Mouse (Mus musculus) C2C12 (cell line): ENCODE results near the gene Rdh8. TPM values are rescaled to one million over a fixed set of nuclear protein-coding genes. Genes with fewer than 3 reads are reported as not detected.

Source experiments
- H3K27me3 ChIP-seq: one replicate; pipeline ENCODE4 v1.6.1; 2011; ENCODE audit not compliant: control insufficient read depth, insufficient read depth, insufficient read length
- H3K36me3 ChIP-seq: one replicate; pipeline ENCODE4 v1.6.1; 2011; ENCODE audit not compliant: control insufficient read depth, insufficient read depth
- H3K4me3 ChIP-seq: one replicate; pipeline ENCODE4 v1.5.1; 2011; ENCODE audit warnings: mild to moderate bottlenecking, control low read depth; ENCODE audit not compliant: poor library complexity, insufficient read depth, severe bottlenecking
- H3K79me2 ChIP-seq: one replicate; pipeline ENCODE4 v1.6.1; 2011; ENCODE audit not compliant: control insufficient read depth, insufficient read depth
- H3K79me3 ChIP-seq: one replicate; pipeline ENCODE4 v1.6.1; 2011; ENCODE audit warnings: low read depth, control low read depth
- H3ac ChIP-seq: one replicate; pipeline ENCODE3; 2011; ENCODE audit warnings: low read depth; ENCODE audit not compliant: control insufficient read depth, insufficient read length
- CEBPB ChIP-seq: IDR thresholded peaks from one replicate; pipeline ENCODE4 v1.6.1; 2011; ENCODE audit warnings: low read depth, mild to moderate bottlenecking, control low read depth, moderate library complexity
- CTCF ChIP-seq: IDR thresholded peaks from one replicate; pipeline ENCODE4 v1.5.1; 2011; ENCODE audit not compliant: control insufficient read depth, insufficient read depth, insufficient read length
- FOSL1 ChIP-seq: IDR thresholded peaks from one replicate; pipeline ENCODE4 v1.8.0; 2011; ENCODE audit warnings: mild to moderate bottlenecking, low read length; ENCODE audit not compliant: poor library complexity, insufficient read depth, severe bottlenecking
- MAX ChIP-seq: IDR thresholded peaks from one replicate; pipeline ENCODE4 v1.6.1; 2011; ENCODE audit warnings: mild to moderate bottlenecking, control low read depth
- MYOD1 ChIP-seq: IDR thresholded peaks from one replicate; pipeline ENCODE4 v1.6.1; 2011; ENCODE audit warnings: low read depth; ENCODE audit not compliant: control insufficient read depth, insufficient read length
- MYOG ChIP-seq: IDR thresholded peaks from one replicate; pipeline ENCODE4 v1.6.1; 2011; ENCODE audit not compliant: control insufficient read depth, insufficient read length; ENCODE audit errors: extremely low read depth
- USF1 ChIP-seq: IDR thresholded peaks from one replicate; pipeline ENCODE4 v1.6.1; 2011; ENCODE audit warnings: low read depth, mild to moderate bottlenecking, control low read depth, moderate library complexity
- polyA plus RNA-seq: library from polyadenylated mRNA; unstranded; fragments of >200 nt; fragmentation: generic; extraction: Trizol; gene quantifications from one replicate; pipeline ENCODE4 v1.2.1, GENCODE M21; 2012; ENCODE audit warnings: missing spikeins

The Rdh8 gene
- polyA plus RNA-seq, 1 experiment: not detected

DNA sequence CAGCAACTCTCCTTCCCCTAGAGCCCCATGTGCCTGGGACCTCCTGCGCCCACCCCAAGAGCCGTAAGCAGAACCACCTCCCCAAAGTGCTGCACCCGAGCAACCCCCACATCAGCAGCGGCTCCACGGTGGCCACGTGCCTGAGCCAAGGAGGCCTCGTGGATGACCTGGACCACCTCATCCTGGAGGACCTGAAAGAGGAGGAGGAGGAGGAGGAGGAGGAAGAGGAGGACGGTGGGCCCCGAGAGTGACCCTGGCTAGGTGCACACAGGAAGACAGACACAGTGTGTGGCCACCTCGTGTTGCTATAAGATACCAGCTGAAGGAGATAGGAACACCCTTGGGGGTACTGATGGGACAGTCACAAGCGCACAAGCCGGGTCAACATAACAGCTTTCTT, 55.2 kb downstream of the Rdh8 start:
- H3ac ChIP-seq: no peak overlapping the region
- TF ChIP-seq FOSL1: no peak
- no peak for TF ChIP-seq MAX
- TF ChIP-seq CEBPB: no peak
- no peak for TF ChIP-seq CTCF
- no peak for TF ChIP-seq MYOD1
- no peak for TF ChIP-seq MYOG
- no peak for TF ChIP-seq USF1
- no peaks in the 10 kb centered on the region for H3K36me3 ChIP-seq
- no peaks in the 10 kb centered on the region for H3K79me3 ChIP-seq
- no peaks in the 10 kb centered on the region for H3K79me2 ChIP-seq
- no peaks in the 10 kb centered on the region for H3K27me3 ChIP-seq
- H3K4me3 ChIP-seq: no peak overlapping the region

DNA sequence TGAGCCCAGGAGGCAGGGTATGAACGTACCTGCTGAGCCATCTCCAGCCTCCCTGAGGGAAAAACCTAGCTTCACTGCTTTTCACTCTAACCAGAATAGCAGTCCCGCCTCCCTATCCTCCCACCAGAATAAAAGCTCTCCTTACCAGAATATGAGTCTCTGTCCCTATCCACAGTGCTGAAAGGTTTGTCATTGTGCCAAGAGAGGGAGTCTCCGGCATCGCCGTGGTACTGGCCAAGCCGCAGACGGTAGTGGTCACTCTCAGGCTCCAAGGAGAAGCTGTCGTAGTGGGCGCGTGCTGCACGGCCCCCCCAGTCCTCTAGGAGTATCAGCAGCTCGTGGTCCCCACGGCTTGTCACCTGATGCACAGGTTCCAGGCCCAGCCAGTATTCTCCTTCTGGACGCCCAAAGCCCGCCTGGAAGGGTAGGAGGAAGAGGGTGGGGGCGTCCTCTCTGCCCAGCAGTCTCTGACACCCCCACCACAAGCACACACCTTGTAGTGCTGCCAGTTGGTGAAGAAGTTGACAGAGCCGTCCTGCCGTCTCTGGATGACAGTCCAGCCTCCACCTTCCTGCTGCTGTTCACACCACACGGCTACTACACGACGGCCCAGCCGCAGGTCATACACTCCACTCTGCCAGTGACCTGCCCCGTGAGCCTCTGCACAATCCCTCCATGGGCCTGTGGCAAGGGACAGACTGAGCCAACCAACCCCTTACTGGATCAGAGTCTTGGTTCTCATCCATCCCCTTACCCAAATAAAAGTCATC, 56.9 kb downstream of the Rdh8 start:
- Histone ChIP-seq H3K79me2 (no peaks in the 10 kb centered on the region), H3ac (no peak overlapping the region), H3K4me3 (peak overlapping the region; percentile 6), H3K79me3 (no peaks in the 10 kb centered on the region), H3K27me3 (no peaks in the 10 kb centered on the region), H3K36me3 (no peaks in the 10 kb centered on the region)
- TF ChIP-seq CEBPB (no peak), MAX (no peak)

Other genes with a start within 250 kb of the Rdh8 start
- gene Zfp846, start 237.2 kb upstream of the Rdh8 start, polyA plus RNA-seq: 2.7 TPM
- gene Ubl5, start 175.6 kb upstream of the Rdh8 start, polyA plus RNA-seq: 566 TPM
- gene Fbxl12, start 173.7 kb upstream of the Rdh8 start, polyA plus RNA-seq: 7.9 TPM
- gene Pin1, start 166.4 kb upstream of the Rdh8 start, polyA plus RNA-seq: 55.5 TPM
- gene Olfm2, start 72.2 kb upstream of the Rdh8 start, polyA plus RNA-seq: 0.09 TPM
- gene Col5a3, start 3.4 kb upstream of the Rdh8 start, polyA plus RNA-seq: 1.3 TPM
- gene A230050P20Rik, start 50.1 kb downstream of the Rdh8 start, polyA plus RNA-seq: 11.8 TPM
- gene Angptl6, start 61.2 kb downstream of the Rdh8 start, polyA plus RNA-seq: 0.92 TPM
- gene Ppan, start 69.7 kb downstream of the Rdh8 start, polyA plus RNA-seq: 88.3 TPM
- gene Eif3g, start 80.1 kb downstream of the Rdh8 start, polyA plus RNA-seq: 247 TPM
- gene Dnmt1, start 141.4 kb downstream of the Rdh8 start, polyA plus RNA-seq: 69.7 TPM
- 13.0 TPM for gene S1pr2, start 158.3 kb downstream of the Rdh8 start, polyA plus RNA-seq
- 107 TPM for gene Mrpl4, start 184.2 kb downstream of the Rdh8 start, polyA plus RNA-seq
- gene Icam1, start 197.5 kb downstream of the Rdh8 start, polyA plus RNA-seq: 0.09 TPM
- gene Icam4, start 210.9 kb downstream of the Rdh8 start, polyA plus RNA-seq: 0.43 TPM
- 0.46 TPM for gene Icam5, start 213.6 kb downstream of the Rdh8 start, polyA plus RNA-seq
- gene Zglp1, start 248.6 kb downstream of the Rdh8 start, polyA plus RNA-seq: 0.43 TPM